Mouse (Mus musculus): ENCODE data around the gene Wnk2. TPM values are rescaled to one million over a fixed set of nuclear protein-coding genes. Genes with fewer than 3 reads are reported as not detected.

Wnk2 gene
- not detected for polyA plus RNA-seq (2017; shearing (Covaris generic))

GRCm38 (mm10) chr13:49147858-49148226, at the start of gene Wnk2:
Gene Wnk2, minus strand, starts transcription at chr13:49148014.

GRCm38 (mm10) chr13:49187288-49188218, 39.7 kb upstream of the Wnk2 start, which contains the start of gene Ninj1:
Gene Ninj1, plus strand, starts transcription at chr13:49187485.

Other genes with a start within 250 kb of the Wnk2 start
- gene Fam120a, start 180.0 kb downstream of the Wnk2 start, polyA plus RNA-seq (2017; shearing (Covaris generic)) = 70.4 TPM
- 76.6 TPM for gene Ninj1, start 39.5 kb upstream of the Wnk2 start, polyA plus RNA-seq (2017; shearing (Covaris generic))
- gene Card19, start 68.0 kb upstream of the Wnk2 start, polyA plus RNA-seq (2017; shearing (Covaris generic)) = 79.3 TPM
- gene Susd3, start 100.7 kb upstream of the Wnk2 start, polyA plus RNA-seq (2017; shearing (Covaris generic)) = 25.2 TPM
- gene Fgd3, start 172.3 kb upstream of the Wnk2 start, polyA plus RNA-seq (2017; shearing (Covaris generic)) = 34.2 TPM
- gene Bicd2, start 193.6 kb upstream of the Wnk2 start, polyA plus RNA-seq (2017; shearing (Covaris generic)) = 27.1 TPM

Measured in naive thymus-derived CD4-positive, alpha-beta T cell, adult 5 months (primary cell).